Mouse (Mus musculus): ENCODE data around the gene Mbtd1. TPM values are rescaled to one million over a fixed set of nuclear protein-coding genes. Genes with fewer than 3 reads are reported as not detected.

Gene Mbtd1
- polyA plus RNA-seq, 1 experiment from 2014 or later: 33.3 TPM

DNA sequence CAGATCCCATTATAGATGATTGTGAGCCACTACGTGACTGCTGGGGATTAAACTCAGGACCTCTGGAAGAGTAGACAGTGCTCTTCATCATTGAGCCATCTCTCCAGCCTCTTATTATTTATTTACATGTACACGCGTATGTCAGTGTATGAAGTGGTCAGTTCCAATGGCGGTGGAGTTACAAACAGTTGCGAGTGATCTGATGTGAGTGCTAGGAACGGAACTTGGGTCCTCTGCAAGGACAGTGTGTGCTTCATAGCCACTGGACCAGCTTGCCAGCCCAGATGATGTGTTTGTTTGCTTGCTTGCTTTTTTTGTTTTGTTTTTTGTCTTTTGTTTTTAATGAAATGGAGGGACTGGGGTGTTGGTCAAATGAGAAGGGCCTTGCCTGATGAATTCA, 83.5 kb downstream of the Mbtd1 start:
- Histone ChIP-seq H3K27me3 (no peaks in the 10 kb centered on the region), H3K4me1 (peaks cover 14% of the 10 kb centered on the region), H3K9me3 (replicated peaks) (no peaks in the 10 kb centered on the region), H3K36me3 (peaks cover 20% of the 10 kb centered on the region), H3K4me2 (no peak overlapping the region; the same call in 1 of the 2 replicates), H3K4me3 (replicated peaks) (no peak overlapping the region), H3K27ac (0 out of 2 replicates have a peak overlapping the region, but pooled peaks have one; percentile 11), H3K9ac (no peak overlapping the region)
- 92% methylated on average over 6 of the region's 6 CpGs for WGBS
- no peak for ATAC-seq (replicated peaks; ENCODE audit: low FRiP score)

DNA sequence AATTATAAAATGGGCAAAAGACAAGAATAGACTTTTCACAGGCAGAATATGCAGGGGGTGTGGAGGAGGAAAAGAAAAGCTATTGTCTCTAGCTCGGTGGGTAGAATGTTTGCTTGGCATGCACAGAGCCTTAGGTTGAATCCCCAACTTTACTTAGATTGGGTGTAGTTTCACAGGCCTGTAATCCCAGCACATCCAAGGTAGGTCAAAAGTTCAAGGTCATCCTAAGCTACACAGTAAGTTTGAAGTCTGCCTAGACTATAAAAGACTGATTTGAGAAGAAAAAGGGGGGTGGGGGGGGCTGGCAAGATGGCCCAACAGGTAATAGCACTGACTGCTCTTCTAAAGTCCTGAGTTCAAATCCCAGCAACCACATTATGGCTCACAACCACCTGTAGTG, 84.1 kb downstream of the Mbtd1 start:
- no peak for ATAC-seq (replicated peaks; ENCODE audit: low FRiP score)
- no peaks in the 10 kb centered on the region for H3K9me3 ChIP-seq (replicated peaks)
- H3K4me2 ChIP-seq: no peak overlapping the region
- no peak overlapping the region for H3K9ac ChIP-seq
- H3K36me3 ChIP-seq: peaks cover 14% of the 10 kb centered on the region
- peaks cover 14% of the 10 kb centered on the region for H3K4me1 ChIP-seq
- H3K27me3 ChIP-seq: no peaks in the 10 kb centered on the region
- 71% methylated on average over 1 of the region's 1 CpGs for WGBS
- H3K4me3 ChIP-seq (replicated peaks): no peak overlapping the region
- H3K27ac ChIP-seq: no peak overlapping the region

DNA sequence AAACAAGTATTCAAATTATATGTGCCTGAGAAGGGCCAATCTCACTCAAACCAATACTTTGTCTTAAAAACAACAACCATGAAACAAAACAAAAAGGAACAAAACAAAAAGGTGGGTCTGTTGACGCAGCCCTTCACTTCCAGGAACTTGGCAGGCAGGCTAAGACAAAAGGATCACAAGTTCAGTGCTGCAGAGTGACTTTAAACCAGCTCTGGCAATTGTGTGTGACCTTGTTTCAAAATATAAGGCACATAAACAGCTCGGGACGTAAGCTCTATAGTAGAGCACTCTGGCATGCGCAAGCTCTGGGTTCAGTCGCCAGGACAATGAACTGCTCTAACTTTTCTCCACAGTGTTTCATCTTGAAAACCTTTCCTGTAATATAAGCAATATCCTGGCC, 87.3 kb downstream of the Mbtd1 start:
- Histone ChIP-seq H3K4me3 (replicated peaks) (no peak overlapping the region), H3K36me3 (no peaks in the 10 kb centered on the region), H3K9me3 (replicated peaks) (no peaks in the 10 kb centered on the region), H3K4me2 (no peak overlapping the region), H3K9ac (no peak overlapping the region), H3K27me3 (no peaks in the 10 kb centered on the region), H3K27ac (no peak overlapping the region), H3K4me1 (peaks cover 4% of the 10 kb centered on the region; the same call in 1 of the 2 replicates)
- 86% methylated on average over 5 of the region's 5 CpGs for WGBS
- no peak for ATAC-seq (replicated peaks; ENCODE audit: low FRiP score)

DNA sequence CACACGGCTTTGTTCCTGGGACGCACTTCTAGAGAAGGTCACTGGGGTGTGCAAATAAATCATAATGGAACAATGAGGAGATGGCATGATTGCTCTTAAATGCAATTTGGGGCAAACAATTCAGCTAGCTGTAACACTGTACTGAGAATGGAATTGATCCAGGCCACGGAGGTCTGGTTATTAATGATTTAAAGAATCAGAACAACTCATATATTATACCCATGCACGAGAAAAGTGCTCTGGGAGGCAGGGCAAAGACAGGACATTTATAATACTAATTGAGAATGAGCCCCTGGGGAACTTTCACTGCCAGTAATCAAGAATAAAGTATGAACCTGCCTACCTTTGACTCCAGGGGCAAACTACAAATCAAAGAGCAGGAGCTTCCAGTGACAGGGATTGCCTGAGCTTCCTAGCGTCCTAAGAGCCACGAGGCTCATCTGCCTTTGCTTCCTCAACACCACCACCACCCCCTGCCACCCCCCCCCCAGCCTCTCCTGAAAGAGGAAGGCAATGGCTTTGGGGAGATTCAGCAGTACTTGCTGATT, 93.9 kb downstream of the Mbtd1 start:
- Histone ChIP-seq H3K9me3 (replicated peaks) (no peaks in the 10 kb centered on the region), H3K27ac (no peak overlapping the region), H3K27me3 (no peaks in the 10 kb centered on the region), H3K36me3 (no peaks in the 10 kb centered on the region), H3K4me1 (no peaks in the 10 kb centered on the region), H3K4me3 (replicated peaks) (no peak overlapping the region), H3K9ac (no peak overlapping the region), H3K4me2 (no peak overlapping the region)
- 29% methylated on average over 6 of the region's 6 CpGs for WGBS
- no peak for ATAC-seq (replicated peaks; ENCODE audit: low FRiP score)

DNA sequence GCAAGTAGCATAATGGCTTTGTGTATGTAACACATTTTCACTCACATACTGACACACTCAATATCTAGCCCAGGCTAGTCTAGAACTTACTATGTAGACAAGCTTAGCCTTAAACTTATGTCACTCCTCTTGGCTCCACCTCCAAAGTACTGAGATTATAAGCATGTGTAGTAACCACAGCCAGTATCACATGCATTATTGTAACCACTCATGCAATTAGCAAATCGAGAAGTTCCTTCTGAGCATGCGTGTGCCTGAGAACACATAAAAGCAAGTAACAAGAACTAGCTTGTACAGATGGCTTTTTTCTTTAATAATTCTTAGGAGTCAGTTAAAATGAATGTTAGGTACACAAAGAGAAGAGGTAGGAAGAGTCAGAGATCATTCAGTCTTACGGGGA, 99.0 kb downstream of the Mbtd1 start:
- H3K4me2 ChIP-seq: no peak overlapping the region
- ATAC-seq (replicated peaks; ENCODE audit: low FRiP score): no peak
- H3K9ac ChIP-seq: no peak overlapping the region
- H3K27ac ChIP-seq: no peak overlapping the region
- no peak overlapping the region for H3K4me3 ChIP-seq (replicated peaks)
- no peaks in the 10 kb centered on the region for H3K9me3 ChIP-seq (replicated peaks)
- H3K36me3 ChIP-seq: no peaks in the 10 kb centered on the region
- H3K27me3 ChIP-seq: no peaks in the 10 kb centered on the region
- 84% methylated on average over 3 of the region's 3 CpGs for WGBS
- H3K4me1 ChIP-seq: 0 out of 2 replicates have a peak, but pooled peaks cover 9% of the 10 kb centered on the region

DNA sequence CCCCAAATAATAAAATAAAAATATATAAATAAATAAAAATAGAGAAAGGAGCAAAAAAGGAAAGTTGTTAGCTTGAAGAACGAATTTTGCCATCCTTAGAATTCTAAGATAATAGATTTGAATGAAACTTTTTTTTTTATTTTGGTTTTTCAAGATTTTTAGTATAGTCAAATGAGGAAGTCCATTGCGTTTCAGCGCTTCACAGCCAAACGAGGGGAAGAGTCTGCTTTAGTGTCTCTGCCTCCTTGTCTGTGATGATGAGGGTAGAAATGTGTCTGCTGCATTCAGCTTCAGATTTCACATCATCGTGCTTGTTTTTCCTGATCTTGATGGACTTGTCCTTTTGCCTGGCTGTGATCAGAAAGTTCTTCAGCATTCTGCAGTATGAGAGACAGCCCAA, 99.6 kb downstream of the Mbtd1 start:
- H3K4me1 ChIP-seq: 0 out of 2 replicates have a peak, but pooled peaks cover 9% of the 10 kb centered on the region
- H3K9ac ChIP-seq: no peak overlapping the region
- no peak overlapping the region for H3K4me3 ChIP-seq (replicated peaks)
- no peak for ATAC-seq (replicated peaks; ENCODE audit: low FRiP score)
- 81% methylated on average over 5 of the region's 5 CpGs for WGBS
- no peak overlapping the region for H3K4me2 ChIP-seq
- no peaks in the 10 kb centered on the region for H3K27me3 ChIP-seq
- H3K36me3 ChIP-seq: no peaks in the 10 kb centered on the region
- H3K27ac ChIP-seq: no peak overlapping the region
- H3K9me3 ChIP-seq (replicated peaks): no peaks in the 10 kb centered on the region

DNA sequence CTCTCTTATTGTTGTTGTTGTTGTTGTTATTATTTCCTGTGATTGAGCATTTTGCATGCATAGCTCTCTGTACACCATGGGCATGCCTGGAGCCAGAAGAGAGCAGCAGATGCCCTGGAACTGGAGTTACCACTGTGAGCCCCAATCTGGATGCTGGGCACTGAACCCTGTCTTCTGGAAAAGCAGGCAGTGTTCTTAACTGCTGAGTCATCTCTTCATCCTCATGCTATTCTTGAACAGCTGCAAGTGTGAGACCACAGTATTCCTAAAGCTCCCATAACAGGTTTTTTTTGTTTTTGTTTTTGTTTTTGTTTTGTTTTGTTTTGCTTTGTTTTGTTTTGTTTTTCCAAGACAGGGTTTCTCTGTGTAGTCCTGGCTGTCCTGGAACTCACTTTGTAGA, 100.6 kb downstream of the Mbtd1 start:
- Histone ChIP-seq H3K27ac (no peak overlapping the region), H3K9ac (no peak overlapping the region; the same call in 1 of the 2 replicates), H3K27me3 (no peaks in the 10 kb centered on the region), H3K4me2 (no peak overlapping the region), H3K4me1 (0 out of 2 replicates have a peak, but pooled peaks cover 9% of the 10 kb centered on the region), H3K9me3 (replicated peaks) (no peaks in the 10 kb centered on the region), H3K36me3 (no peaks in the 10 kb centered on the region), H3K4me3 (replicated peaks) (no peak overlapping the region)
- ATAC-seq (replicated peaks; ENCODE audit: low FRiP score): no peak

DNA sequence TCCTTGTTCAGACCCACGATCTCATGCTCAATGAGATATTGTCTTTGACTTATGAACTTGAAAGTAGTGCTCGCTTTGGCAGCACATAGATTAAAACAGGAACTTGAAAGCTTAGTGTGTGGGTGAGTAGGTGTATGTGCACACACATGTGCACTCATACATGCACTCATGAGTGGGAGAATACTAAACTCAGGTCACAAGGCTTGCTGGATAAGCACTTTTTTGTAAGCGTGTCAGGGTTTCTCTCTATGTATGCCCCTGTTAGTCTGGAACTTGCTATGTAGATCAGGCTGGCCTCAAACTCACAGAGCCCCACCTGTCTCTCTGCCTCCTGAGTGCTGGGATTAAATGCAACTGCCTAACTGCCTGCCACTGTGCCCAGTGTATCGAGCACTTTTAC, 101.4 kb downstream of the Mbtd1 start:
- peak overlapping the region; percentile 73; the same call in 1 of the 2 replicates for H3K27ac ChIP-seq
- H3K9me3 ChIP-seq (replicated peaks): no peaks in the 10 kb centered on the region
- H3K27me3 ChIP-seq: no peaks in the 10 kb centered on the region
- no peak overlapping the region for H3K4me2 ChIP-seq
- H3K4me1 ChIP-seq: 0 out of 2 replicates have a peak, but pooled peaks cover 9% of the 10 kb centered on the region
- H3K36me3 ChIP-seq: no peaks in the 10 kb centered on the region
- no peak overlapping the region for H3K9ac ChIP-seq
- 89% methylated on average over 4 of the region's 4 CpGs for WGBS
- no peak overlapping the region for H3K4me3 ChIP-seq (replicated peaks)
- no peak for ATAC-seq (replicated peaks; ENCODE audit: low FRiP score)

DNA sequence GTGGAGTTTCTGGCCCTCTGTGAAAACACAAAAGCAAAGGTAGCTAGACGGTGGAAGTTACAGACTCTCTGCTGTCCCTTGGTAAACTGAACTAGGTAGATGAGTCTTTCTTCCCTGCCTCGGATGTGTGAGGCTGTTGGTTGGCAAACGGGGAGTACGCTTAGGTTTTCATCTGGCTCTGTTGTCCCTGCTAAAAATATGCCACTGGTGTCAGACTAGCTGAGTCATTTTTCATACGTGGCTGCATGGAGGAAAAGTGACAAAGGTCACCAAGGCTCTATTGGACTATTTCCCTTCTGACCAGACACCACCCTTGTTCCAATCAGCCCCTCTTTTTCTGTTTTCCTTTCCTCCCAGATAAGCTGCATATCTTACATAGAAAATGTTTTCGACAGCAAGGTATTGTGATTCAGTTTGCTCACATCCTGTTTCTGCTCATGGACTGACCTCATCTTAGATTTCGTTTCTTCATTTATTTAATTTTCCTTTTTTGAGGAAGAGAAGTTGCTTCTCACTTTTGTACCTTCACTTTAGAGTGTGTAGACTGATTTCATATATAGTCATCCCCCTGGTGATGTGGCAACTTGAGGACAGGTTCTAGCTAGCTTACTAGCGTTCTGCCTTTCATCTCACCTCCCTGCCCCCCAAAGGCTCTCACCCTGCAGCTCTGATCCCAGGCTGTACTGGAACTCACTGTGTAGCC, 102.1 kb downstream of the Mbtd1 start:
- Histone ChIP-seq H3K27me3 (0 out of 2 replicates have a peak, but pooled peaks cover 1% of the 10 kb centered on the region), H3K4me1 (0 out of 2 replicates have a peak, but pooled peaks cover 9% of the 10 kb centered on the region), H3K4me3 (replicated peaks) (no peak overlapping the region), H3K27ac (peak overlapping the region; percentile 81), H3K9me3 (replicated peaks) (no peaks in the 10 kb centered on the region), H3K9ac (no peak overlapping the region), H3K4me2 (no peak overlapping the region), H3K36me3 (no peaks in the 10 kb centered on the region)
- WGBS: 60% methylated on average over 8 of the region's 8 CpGs
- ATAC-seq (replicated peaks; ENCODE audit: low FRiP score): no peak

DNA sequence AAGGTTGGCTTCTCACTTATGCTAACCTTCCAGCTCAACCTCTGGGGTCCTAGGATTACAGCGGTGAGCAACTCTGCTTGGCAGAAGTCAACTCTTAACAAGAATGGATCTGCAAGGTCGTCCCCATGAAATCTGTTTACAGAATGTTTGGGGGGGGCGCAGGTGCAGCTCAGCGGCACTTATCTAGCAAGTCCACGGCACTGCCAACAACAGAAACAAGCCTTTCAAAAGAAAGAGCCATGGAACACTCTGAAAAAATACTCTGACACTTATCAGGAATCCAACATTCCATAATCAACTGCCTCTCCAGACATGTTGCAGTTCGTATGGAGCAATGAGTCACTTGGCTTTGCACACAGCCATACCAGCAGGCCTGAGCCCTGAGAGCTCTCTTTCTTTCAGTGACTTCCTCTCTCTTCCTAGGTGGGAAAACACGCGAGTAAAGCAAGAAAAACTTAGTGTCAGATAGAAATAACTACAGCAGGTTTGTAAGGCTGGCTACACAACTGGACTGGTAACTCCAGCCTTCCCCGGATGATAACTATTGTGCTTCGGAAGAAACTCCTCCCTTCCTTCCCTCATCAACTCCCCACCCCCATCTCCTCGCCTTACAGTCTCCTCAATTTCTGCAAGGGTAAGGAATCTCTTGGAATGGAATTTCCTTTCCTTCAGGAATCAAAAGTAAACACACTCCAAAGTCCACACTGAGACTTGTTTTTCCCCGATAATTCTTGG, 102.8 kb downstream of the Mbtd1 start:
- no peak; the same call in 1 of the 2 replicates for ATAC-seq (replicated peaks; ENCODE audit: low FRiP score)

DNA sequence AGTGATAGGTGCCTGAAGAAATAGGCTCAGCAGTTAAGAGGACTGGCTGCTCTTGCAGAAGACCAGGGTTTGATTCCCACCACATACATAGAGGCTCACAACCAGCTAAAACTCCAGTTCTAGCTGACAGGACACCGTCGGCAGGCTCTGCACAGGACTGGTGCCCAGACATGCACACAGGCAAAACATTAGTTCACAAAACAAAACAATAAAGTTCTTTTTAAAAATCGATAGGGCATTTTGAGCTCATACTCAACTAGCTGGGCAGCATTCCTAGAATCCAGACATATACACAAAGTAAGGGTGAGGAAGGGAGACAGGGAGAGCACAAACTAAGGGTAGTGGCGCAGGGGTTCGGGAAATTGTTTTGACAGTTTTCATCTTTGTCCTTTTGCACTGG, 108.9 kb downstream of the Mbtd1 start:
- H3K9me3 ChIP-seq (replicated peaks): no peaks in the 10 kb centered on the region
- peak overlapping the region; percentile 66 for H3K9ac ChIP-seq
- no peaks in the 10 kb centered on the region for H3K36me3 ChIP-seq
- 0 out of 2 replicates have a peak, but pooled peaks cover 2% of the 10 kb centered on the region for H3K27me3 ChIP-seq
- WGBS: 61% methylated on average over 5 of the region's 5 CpGs
- peak overlapping the region; percentile 84 for H3K4me3 ChIP-seq (replicated peaks)
- no peak for ATAC-seq (replicated peaks; ENCODE audit: low FRiP score)
- H3K4me2 ChIP-seq: peak overlapping the region; percentile 81
- peaks cover 26% of the 10 kb centered on the region for H3K4me1 ChIP-seq
- peak overlapping the region; percentile 98 for H3K27ac ChIP-seq

More for the DNA sequence above, 102.8 kb downstream of the Mbtd1 start:
- Histone ChIP-seq H3K4me2 (no peak overlapping the region), H3K9ac (no peak overlapping the region), H3K4me3 (replicated peaks) (no peak overlapping the region), H3K36me3 (no peaks in the 10 kb centered on the region), H3K9me3 (replicated peaks) (no peaks in the 10 kb centered on the region), H3K27me3 (0 out of 2 replicates have a peak, but pooled peaks cover 2% of the 10 kb centered on the region), H3K27ac (peak overlapping the region; percentile 81), H3K4me1 (0 out of 2 replicates have a peak, but pooled peaks cover 9% of the 10 kb centered on the region)
- WGBS: 52% methylated on average over 12 of the region's 12 CpGs

All from kidney, embryonic 15.5 days (tissue).